Mouse (Mus musculus) lung, postnatal 4 days (tissue): ENCODE measurements around the gene Rad9a.

Experiments
- DNase-seq, 2 experiments: peaks; one replicate each; pipeline ENCODE4 v3.0.0; 2021

Gene Rad9a

GRCm38 (mm10) chr19:4162646-4163542 is 38.6 kb downstream of the Rad9a start, which contains the start of gene Rps6kb2:
Rps6kb2 (minus strand) TSS chr19:4163354.
- DNase-seq: peak; percentile 96 to 97

GRCm38 (mm10) chr19:4159049-4159448 is 42.4 kb downstream of the Rad9a start:
- DNase-seq: no peak

- DNase-seq: no peak
Measured at GRCm38 (mm10) chr19:4156771-4157170, 44.7 kb downstream of the Rad9a start.

GRCm38 (mm10) chr19:4156073-4156579 is 45.3 kb downstream of the Rad9a start:
- no peak for DNase-seq

- no peak for DNase-seq
Measured at GRCm38 (mm10) chr19:4155223-4156072, 46.0 kb downstream of the Rad9a start.

GRCm38 (mm10) chr19:4154437-4155222 is 46.8 kb downstream of the Rad9a start:
- peak in 1 of 2 experiments; percentile 43 for DNase-seq

GRCm38 (mm10) chr19:4153232-4153654 is 48.2 kb downstream of the Rad9a start, which contains the start of gene Ptprcap:
Ptprcap (plus strand) TSS chr19:4153604.
- DNase-seq: no peak

GRCm38 (mm10) chr19:4152445-4153231 is 48.8 kb downstream of the Rad9a start:
- DNase-seq: no peak

GRCm38 (mm10) chr19:4151898-4152297 is 49.6 kb downstream of the Rad9a start:
- DNase-seq: no peak

- DNase-seq: no peak
Measured at GRCm38 (mm10) chr19:4151488-4151860, 50.0 kb downstream of the Rad9a start.

- no peak for DNase-seq
Measured at GRCm38 (mm10) chr19:4150567-4151487, 50.6 kb downstream of the Rad9a start.

- no peak for DNase-seq
Measured at GRCm38 (mm10) chr19:4149764-4150461, 51.5 kb downstream of the Rad9a start.

- no peak for DNase-seq
Measured at GRCm38 (mm10) chr19:4149283-4149682, 52.2 kb downstream of the Rad9a start.

- no peak for DNase-seq
Measured at GRCm38 (mm10) chr19:4148819-4149218, 52.6 kb downstream of the Rad9a start.

GRCm38 (mm10) chr19:4148491-4148806 is 53.0 kb downstream of the Rad9a start, which contains the start of gene Coro1b:
Coro1b (plus strand) TSS chr19:4148619.
- DNase-seq: peak; percentile 98 to 99

- DNase-seq: no peak
Measured at GRCm38 (mm10) chr19:4147782-4148490, 53.5 kb downstream of the Rad9a start.

- peak in 1 of 2 experiments; percentile 51 for DNase-seq
Measured at GRCm38 (mm10) chr19:4147022-4147405, 54.4 kb downstream of the Rad9a start.

- DNase-seq: no peak
Measured at GRCm38 (mm10) chr19:4146366-4147021, 55.0 kb downstream of the Rad9a start.

- no peak for DNase-seq
Measured at GRCm38 (mm10) chr19:4145936-4146335, 55.5 kb downstream of the Rad9a start.
